Mouse (Mus musculus) liver, adult 2 months (tissue): ENCODE results near the gene Lrrn4cl.

ENCODE experiments used
- CTCF ChIP-seq: fragments of 200-500 bp; IDR thresholded peaks from 2 replicates; pipeline ENCODE4 v1.5.1; 2011; ENCODE audit warnings: low read depth, low read length, control low read depth
- POLR2A ChIP-seq: fragments of 200-500 bp; IDR thresholded peaks from 2 replicates; pipeline ENCODE4 v1.6.1; 2011; ENCODE audit warnings: low read length, control low read depth; ENCODE audit not compliant: insufficient read depth; ENCODE audit errors: extremely low read depth

- TF ChIP-seq POLR2A (no peak), CTCF (no peak)
Measured at GRCm38 (mm10) chr19:8806810-8807209, 43.8 kb upstream of the Lrrn4cl start.
